Mouse (Mus musculus) stomach, postnatal 0 days (tissue): ENCODE measurements around the gene Ckap2.

ENCODE experiments used
- CTCF ChIP-seq: IDR thresholded peaks from 2 replicates; pipeline ENCODE4 v1.5.1; 2016; ENCODE audit warnings: antibody characterized with exemption, low read depth, mild to moderate bottlenecking, moderate library complexity
- EP300 ChIP-seq: optimal IDR thresholded peaks from 2 replicates; pipeline ENCODE3; 2016; ENCODE audit warnings: antibody characterized with exemption

DNA sequence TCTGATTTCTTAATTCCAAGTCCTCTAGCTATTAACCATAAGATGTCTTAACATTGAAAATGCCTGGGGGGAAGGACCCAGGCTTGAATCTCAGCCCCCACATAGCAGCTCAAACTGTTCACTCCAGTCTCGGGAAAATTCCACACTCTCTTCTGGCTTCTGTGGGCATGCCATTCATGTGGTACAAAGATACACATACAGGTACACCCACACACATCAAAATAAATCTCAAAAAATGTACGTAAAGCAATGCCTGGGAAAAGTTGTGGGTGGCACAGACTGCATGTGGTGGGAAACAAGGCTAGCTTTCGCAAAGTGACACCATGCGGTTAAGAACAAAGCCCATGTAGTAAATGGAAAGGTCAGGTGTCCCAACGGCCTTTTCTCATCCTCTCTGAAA is 16.5 kb downstream of the Ckap2 start:
- TF ChIP-seq CTCF (no peak), EP300 (no peak)
